Mouse (Mus musculus) heart, postnatal 4 days (tissue): ENCODE data around the gene Ikbke. TPM values are rescaled to one million over a fixed set of nuclear protein-coding genes. Genes with fewer than 3 reads are reported as not detected.
A peak's percentile ranks its signal among the peaks of the same experiment; 100 is the strongest.
"Not testable (repeated sequence)": the region's sequence is repeated elsewhere in the genome, so short reads cannot be mapped to it uniquely, and the experiment has no call there.

Source experiments
- DNase-seq: peaks from one replicate; pipeline ENCODE4 v3.0.0; 2021
- total RNA-seq, 2 experiments: library from RNA; stranded (reverse); gene quantifications; 2 replicates each; pipeline ENCODE4 v1.2.3; 2021

The Ikbke gene
- total RNA-seq, 2 experiments from 2014 or later = 2.9 to 3.0 TPM

DNA sequence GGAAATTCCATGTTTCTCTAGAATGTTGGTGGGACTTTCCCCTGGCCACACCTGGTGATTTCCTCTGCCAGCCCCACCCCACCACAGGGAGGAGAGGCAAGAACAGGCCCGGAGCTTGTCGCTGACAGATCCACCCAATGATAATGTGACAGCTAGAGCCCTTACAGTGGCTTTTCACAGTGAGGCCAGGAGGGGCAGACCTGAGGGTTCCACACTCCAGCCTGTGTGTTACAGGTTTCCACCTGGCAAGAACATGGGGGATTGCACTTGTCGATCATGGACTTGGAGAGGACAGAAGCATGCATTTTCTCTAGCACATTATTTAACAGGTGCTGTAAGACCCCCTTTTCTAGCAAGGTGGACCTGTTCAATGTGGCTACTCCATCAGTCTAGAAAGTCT is 874 bp upstream of the Ikbke start:
- DNase-seq = no peak

DNA sequence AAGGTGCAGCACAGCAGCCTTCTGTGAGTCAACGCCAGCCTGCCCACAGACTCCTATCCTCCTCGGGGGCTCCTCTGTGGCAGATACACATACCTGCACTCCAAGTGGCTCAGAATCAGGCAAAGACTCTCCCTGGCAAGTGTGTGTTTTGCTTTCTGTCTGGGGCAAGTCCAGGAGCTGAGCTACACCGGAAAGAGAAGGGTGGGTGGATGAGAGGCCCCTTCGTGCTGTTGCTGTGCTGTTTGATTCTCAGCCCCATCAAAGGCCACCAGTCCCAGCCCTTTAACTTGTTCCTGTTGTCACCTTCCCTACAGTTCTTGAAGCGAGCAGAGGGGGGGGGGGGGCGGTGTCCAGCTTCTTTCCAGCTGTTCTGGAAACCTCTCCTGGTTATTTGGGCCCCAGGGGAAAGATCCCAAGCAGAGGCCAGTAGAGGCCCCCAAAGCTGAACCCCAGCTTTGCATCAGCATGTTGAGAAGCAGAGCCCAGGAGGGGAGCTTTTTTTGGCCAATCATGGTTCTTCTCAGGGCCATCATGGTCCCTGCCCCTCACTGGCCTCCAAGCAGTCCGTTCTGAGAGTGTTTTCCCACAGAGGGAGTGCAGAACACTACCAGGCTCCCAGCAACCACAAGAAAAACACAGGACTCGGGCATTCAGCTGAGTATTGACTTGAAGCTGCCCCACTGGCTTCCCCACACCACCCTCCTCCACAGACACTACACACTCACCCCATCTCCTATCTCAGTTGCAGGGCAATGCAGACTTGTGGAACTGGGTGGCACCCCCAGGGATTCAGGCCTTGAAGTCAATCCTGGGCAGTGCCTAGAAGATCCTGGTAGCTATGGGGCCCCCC is 575 bp downstream of the Ikbke start:
- DNase-seq = no peak

DNA sequence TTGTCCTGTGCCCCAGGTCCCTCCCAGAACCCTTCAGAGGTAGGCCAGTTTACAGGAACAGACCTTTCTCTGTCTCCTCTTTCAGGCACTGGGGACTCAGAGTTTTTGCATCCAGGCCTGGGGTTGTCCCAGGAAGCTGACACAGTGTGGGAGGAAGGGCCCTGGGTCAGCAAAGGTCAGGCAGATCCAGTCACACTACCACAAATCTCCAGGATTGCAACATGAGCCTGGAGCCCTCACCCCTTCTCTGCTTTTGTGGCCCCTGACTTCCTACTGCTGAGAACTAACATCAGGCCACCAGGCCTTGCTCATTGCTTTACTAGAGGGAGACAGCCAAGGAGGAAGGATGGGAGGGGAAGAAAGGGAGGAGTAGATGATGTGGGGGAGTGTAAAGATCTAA is 2.6 kb downstream of the Ikbke start:
- DNase-seq = no peak

DNA sequence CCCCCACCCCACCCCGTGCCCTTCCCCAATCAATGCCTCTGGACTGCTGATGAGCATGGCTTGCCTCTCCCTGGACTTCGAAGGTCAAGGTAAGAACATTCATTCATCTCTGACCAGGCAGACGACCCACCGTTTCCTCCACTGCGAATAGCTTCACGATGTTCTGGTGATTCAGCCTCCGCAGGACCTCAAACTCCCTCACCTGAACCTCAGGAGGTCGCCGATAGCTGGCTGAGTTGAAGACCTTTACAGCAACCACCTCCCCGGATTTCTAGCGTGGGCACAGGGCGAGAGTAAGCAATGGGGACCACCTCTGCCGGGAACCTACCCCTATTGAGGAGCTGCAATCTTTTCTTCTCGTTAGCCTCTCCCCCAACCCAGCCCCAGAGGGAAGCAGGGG is 3.8 kb downstream of the Ikbke start:
- DNase-seq = no peak

DNA sequence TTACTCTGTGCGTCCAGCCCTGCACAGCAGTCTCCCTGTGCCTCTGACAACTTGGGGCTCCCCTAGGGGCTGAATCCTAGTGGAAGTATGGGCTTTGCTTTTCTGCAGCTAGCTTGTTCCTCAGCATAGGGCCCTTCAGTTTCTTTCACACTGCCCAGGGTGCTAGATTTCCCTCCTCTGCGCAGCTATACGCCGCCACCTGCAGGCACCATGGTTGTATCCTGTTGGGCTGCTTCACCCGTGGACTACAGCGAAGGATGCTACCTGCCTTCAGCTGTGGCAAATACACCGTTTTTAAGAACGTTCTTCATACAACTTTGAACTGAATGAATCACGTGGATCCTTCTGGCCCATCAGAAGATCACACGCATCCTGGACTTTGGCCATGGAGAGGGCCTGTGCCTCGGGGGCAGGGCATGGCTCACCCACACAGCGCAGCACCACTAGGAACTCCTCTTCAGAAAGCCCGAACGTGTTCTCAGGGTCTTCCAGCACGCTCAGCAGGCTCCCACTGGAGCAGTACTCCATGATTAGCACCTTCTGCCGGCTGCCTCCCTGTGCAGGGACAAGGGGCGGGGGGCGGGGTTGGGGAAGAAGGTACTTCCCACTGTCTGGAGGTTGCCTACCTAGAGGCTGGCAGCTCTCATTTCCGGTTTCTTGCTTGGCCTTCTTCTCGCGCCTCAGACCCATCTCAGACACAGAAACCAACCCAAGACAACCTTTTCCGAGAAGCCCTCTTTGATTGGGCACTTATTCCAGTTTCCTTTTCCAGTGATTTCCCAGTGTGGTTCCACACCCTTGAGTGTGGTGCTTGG is 4.5 kb downstream of the Ikbke start:
- no peak for DNase-seq

DNA sequence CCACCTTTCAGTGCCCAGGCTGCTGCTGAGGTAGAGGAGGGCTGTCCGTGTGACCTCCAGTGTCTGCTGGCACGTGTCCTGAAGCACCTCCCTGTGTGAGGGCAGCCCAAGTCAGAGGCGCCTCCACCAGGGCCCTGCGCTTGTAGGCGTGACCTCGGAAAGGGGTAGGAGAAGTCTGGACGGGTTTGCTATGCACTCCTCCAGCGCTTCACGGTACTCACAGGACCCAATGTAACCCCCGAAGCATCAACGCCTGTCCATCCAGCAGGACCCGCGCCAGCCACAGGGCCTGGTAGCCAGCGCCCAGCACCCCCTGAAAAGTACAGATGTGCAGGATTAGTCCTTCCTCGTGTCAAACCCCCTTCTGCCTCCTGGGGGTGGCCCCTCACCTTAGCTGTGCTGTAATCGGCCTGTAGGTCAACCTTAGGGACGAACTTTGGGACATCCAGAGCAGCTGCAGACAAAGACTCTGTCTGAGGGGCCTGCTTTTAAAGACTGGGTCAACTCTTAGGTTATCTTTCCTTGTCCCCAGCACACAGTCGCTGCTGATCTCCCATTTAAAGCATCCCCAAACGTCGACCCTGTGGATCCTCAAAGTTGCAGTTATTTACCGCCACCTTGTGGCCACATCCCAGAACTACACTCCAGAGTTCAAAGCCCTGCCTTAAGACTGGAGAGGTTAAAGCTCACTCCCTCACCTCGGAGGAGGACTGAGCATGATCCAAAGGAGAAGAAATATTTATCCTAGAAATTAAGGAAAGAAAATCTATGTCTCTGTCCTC is 9.4 kb downstream of the Ikbke start:
- peak; percentile 83 for DNase-seq

DNA sequence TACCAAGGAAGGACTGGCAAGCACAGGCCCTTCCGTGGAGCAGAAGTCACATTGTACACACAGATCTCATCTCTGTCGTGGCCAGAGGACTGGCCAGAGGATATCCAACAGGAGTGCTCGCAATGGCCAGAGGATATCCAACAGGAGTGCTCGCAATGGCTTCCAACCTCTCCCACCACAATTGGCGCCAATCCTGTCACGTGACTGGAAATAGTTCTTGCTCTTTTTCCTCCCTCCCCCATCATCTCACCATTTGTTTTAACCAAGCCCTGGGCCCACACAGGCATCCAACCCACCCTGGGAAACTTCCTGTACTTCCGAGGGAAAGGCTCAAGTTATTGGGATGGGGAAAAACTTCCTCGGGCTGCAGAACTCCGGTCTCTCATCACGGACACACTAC is 10.6 kb downstream of the Ikbke start:
- DNase-seq = no peak

DNA sequence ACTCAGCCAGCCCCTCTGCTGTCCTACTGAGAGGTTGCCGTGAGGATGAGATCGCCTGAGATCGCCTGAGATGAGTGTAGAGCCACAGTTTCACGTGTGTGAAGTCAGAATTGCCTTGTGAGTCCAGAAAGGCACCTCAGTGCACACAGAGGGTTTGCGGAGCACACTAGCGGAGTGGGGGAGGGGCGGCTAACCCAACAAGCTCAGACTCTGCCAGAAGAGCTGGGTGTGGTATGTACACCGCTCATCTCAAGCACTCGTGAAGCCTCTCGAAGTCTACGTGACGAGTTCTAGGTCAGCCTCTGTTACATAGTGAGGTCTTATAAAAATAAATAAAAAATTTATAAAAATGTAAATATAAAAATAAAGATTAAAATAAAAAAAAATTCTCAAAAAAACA is 15.5 kb downstream of the Ikbke start:
- no peak for DNase-seq

DNA sequence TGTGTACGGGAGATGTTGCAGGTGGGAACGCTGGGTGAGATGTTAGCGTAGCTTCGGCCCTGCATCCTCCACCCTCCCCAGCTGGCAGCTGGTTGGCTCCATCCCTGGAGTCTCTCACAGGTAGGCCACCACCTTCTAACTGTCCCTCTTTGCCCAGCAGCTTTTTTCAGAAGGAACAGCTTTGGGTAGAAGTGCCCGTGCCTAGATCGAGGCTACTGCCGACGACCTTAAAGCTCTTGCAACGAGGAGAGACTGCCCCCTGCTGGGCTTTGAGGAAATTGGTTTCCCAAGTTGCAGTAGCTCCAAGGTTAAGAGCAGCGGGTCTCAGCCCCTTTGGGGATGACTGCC is 19.1 kb downstream of the Ikbke start:
- DNase-seq = peak; percentile 82

DNA sequence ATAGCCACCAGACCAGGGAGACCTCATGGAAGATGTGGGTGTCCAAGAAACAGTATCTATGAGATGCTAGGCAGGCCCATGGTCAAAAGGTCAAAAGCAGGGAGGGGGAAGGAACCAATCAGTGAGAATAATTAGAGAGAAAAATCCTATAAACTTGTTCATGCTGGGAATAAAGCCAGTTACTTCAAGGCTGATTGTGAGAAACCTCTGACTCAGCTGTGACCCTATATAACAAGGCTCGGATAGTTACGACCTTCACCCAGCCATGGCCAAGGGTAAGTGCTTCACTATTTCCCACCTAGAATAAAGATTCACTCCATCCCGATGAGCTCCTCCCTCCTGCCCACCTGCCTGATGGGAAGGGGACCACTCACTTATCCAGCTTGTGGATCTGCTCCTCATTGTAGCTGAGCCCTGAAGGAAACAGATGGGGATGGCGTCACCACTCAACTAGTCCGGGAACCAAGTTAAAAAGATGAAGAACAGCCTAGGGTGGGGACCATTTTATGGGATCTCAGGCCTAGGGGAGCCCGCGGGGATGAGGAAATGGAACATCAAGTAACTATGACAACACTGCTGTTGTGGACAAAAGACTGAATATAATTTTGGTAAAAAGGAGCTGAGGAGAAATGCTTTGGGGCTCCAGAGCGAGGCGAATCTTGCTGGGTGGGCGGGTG is 19.6 kb downstream of the Ikbke start:
- DNase-seq = no peak

DNA sequence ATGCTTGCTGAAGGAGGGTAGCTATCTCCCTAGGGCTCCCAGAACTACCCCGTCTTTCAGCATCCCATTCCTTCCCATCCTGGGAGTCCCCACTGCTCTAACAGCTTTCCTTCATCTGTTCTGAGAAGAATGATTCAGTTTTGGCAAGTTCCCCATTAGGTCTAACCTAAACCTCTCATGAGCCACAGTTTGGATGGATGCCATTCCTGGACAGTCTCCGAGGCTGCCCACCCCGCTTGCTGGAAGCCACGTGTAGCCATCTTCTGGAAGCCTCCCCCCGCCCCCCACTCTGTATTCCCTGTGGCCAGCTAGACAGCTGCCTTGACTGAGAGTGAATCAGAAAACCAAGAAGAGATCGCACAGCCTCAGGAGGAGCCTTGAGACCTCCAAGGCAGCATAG is 22.1 kb downstream of the Ikbke start:
- no peak for DNase-seq

DNA sequence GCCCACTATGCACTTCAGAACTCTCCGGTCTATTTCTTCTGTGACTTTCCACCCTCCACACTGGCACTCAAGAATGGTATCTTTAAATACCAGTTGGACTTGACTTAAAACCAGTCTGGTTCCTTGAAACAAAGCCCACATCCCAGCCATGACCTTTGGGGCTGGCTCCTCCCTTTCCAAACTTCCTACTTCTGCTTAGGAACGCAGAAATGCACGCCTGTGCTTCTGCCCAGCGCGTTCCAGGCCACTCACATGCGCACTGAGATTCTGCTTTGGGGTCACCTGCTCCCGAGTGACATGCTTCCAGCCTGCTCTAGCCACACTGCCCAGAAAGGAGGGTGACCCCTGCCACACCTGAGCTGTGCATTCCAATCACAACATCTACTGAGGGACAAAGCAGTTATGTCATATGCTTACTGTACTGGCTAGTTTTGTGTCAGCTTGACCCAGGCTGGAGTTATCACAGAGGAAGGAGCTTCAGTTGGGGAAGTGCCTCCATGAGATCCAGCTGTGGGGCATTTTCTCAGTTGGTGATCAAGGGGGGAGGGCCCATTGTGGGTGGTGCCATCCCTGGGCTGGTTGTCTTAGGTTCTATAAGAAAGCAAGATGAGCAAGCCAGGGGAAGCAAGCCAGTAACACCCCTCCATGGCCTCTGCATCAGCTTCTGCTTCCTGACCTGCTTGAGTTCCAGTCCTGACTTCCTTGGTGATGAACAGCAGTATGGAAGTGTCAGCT is 26.7 kb downstream of the Ikbke start:
- DNase-seq = not testable (repeated sequence)

DNA sequence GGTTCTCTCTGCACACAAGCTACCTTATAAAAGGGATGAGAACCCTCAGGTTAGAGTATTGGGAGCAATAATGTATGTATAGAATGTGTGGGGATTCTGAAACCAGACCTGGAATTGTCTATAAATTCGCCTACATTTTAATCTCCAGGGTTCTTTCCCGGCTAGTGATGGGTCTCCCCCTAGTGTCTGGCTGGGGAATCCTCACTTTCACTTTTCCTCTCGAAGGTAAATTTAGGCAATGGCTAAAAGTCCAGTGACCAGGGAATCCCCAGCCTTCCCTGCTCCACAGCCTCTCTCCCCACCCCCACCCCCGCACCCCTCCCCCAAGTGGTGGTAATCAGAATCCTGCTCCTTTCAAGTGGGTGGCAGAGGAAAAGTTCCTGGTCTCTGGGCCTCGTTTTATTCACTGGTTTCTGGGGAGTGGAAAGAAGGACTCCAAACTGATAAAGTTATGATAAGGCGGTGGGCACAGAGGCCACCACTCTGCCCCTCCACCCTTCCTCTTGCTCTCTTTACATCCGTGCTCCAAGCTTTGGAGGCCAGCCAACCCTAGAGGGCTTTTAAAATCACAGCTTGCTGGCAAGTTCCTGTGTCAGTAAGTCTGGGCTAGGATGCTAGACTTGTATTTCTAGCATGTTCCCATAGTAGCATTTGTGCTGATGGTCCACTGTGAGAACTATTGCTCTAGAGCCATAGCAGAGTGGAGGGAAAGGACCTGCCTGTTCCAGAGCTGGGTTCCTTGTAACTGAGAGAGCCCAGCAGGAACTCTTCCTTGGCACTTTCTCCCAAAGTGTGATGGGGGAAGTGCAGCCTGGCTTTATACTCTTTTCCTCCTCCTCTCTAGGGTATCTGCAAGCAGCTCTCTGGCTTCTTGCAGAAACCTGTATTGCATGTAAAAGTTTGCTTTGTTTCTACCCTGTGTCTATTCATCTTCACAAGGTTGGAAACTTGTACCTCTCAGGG is 32.7 kb downstream of the Ikbke start:
- DNase-seq = peak; percentile 62

DNA sequence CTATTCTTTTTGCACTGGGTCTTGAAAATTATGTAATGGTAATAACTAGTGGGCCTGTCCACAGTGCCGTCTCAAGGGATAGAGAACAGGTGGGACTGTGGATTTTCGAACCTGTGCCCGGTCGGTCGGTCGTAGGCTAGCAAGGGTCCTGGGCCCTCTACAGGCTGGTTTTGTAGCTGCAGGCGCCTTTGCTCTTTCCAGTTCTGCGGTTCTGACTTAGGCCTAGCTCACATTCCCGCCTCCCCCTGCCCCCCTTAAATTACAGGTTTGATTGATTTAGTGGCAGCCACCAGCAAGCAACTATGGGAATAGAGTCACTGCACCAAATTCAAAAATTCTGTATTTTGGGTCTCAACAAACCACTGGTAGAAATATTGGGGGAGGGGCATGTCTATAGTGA is 33.5 kb downstream of the Ikbke start:
- peak; percentile 64 for DNase-seq

DNA sequence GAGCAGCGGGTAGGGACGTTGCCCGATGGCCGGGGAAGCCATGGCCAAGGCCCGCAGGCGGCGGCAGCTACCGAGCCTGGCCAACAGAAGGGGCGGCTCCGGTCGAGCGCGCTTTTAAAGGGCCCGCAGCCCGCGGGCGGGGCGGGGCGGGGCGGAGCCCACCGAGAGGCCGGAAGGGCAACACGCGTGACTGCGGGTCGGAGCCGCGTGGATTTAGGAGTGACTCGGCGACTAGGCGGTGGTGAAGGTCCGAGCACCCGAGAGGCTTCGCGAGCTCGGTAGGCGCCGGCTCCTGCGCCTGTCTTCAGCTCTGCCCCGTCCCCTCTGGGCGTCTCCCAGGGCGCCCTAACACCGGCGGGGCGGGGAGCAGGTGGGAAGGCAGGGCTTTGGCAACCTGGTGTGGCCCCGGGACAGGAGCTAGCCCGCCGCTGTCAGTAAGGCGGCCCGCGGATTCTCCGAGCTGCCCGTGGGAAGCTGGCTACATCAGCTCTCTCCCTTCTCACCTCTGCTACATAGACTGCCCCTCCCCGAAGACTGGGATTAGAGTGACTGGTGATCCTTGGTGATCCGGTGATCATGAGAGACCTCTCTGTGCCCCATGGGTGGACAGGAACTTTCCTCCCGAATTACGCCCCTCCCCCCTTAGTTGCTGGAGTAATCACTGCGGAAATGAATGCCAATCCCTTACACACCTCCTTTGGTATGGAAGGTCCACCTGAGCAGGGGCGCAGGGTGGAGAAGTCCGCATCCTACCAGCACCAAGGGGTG is 34.1 kb downstream of the Ikbke start, which contains the start of gene Rassf5:
Gene Rassf5 (minus strand): TSS at position 170 of the 768 bp plus-strand sequence.
- DNase-seq = peak; percentile 78

DNA sequence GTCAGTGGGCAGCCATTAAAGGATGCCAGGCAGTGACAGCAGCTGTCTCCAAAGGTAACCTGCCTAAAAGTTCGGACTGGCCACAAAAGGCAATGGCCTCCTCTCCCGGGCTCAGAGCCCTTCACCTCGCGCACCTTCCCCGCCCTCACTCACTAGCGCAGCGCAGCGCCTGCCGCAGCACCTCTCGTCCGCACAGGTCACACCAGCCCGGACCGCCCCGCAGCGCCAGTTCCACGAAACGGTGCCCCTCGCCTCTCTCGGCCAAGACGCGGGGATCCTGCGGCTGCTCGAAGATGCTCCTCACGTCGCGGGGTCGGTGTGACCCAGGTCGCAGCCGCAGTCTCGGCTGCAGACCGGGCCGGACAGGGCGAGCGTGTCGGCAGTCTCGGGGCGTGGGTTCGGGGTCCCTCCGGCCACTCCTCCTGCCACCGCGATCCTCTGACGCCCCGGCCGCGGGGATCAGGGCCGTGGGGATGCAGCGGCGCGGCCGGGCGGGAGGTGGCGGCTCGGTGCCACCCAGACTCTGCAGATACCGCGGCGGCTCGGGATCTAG is 34.8 kb downstream of the Ikbke start:
- DNase-seq = no peak

DNA sequence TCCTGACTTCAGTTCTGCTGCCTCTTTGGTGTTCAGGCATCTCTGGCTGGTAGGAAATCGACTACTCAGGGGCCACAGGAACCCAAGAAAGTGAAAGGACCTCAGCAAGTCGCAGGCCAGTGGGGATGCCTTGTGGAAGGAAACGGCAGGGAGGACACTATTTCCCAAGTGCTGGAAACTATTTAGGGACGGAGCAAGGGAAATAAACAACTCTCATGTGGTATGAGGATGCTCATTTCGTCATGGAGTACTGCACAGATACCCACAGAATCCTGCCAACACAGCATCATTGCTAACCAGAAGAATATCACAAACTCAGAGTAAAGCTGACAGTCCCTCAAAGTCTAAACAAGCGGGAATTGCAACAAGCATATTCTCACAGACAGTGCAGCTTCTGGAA is 36.5 kb downstream of the Ikbke start:
- DNase-seq = no peak

DNA sequence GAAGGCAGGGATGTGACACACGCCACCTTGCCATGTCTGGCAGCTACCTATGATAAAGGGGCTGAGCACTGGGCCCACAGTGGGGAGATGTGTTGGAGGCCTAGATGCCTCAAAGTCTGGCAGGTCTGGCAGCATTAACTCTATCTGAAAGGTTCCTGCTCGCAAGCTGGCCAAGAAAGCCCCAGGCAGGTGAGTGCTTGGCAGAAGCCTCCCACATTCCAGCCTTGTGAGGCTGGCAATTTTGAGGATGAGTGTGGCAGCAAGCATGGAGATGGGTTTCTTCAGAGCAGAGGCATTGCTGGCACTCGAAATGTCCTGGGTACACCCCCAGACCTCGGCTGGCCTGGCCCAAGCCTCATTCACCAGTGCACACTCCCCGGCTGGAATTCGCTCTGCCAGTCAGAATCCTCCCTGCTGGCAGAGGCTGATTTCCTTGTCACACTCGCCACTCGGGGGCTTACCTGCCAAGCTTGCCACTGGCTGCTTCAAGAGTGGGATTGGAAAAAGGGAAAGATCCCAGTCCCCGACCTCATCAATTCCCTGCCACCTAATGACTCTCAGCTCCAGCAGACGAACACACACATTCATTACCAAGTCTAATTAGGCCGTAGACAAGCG is 39.7 kb downstream of the Ikbke start:
- no peak for DNase-seq

DNA sequence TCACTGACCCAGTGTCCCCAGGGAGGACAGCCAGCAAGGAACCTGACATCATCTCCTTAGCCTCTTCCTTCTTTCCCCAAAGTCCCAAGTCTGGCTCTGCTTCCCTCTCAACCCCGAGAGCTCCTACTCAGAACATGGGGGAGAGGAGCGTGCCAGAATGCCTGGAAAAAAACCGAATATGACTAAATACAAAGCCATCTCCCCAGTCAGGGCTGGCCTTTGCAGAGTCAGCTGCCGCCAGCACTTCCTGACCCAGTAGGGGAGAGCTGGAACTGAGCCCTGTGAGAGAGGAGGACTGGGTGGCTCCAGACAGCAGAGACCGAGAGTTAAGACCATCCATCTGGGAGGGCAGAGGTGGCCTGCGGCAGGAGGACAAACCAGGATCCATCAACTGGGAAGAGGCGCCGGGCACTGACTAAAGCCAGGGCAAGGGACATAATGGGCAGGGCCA is 40.5 kb downstream of the Ikbke start:
- peak; percentile 81 for DNase-seq
